Comparison of ENCODE assay signal across 18 mouse cellular contexts in the genomic region with DNA sequence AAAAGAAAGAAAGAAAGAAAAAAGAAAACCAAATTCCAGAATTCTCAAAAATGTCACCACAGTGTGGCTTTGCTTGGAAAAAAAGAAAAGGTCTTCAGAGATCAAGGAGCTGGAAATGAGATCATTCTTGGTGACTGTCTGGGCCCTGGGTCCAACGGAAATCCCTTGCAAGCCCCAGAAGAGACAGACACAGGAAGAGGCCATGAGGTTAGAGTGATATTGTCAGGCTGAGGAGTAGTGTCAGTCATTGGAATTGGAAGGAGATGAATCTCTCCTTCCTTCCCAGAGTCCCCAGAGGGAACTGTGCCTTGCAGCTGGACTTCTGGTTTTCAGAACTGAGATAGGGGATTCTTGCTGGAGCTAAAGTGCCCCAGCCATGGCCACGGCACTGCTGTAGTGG. TPM values are rescaled to one million over a fixed set of nuclear protein-coding genes. Genes with fewer than 3 reads are reported as not detected.
A peak's percentile ranks its signal among the peaks of the same experiment; 100 is the strongest.
DNase-seq lines count a peak whose midpoint lies in the region; ATAC-seq and TF ChIP-seq lines count a peak whose summit lies in the region.
"Had no signal": no experiment of that assay in that cellular context is flagged by ENCODE, and none has a peak within 500 bp of the region (broad histone marks: within the 10 kb centered on the region; RNA-seq: fewer than 3 reads in every experiment).

No protein-coding gene starts in this region.

- no peaks in the 10 kb centered on the region for H3K36me3 ChIP-seq in heart, embryonic 13.5 days
- no peaks in the 10 kb centered on the region for H3K36me3 ChIP-seq in liver, adult 2 months (ENCODE audit: control insufficient read depth, insufficient read depth, low read length)
- H3K36me3 ChIP-seq: hindbrain, embryonic 12.5 days; liver, embryonic 15.5 days; midbrain, embryonic 15.5 days; neural tube, embryonic 12.5 days had no signal

- WGBS in heart, embryonic 13.5 days, result 49% methylated on average over 2 of the region's 2 CpGs
- 72% methylated on average over 2 of the region's 2 CpGs for WGBS in liver, adult 2 months

- peaks cover 35% of the 10 kb centered on the region; the same call in 1 of the 2 replicates for H3K27me3 ChIP-seq in heart, embryonic 13.5 days (replicated peaks)
- H3K27me3 ChIP-seq in liver, adult 2 months (ENCODE audit: control insufficient read depth, insufficient read depth, low read length), result no peaks in the 10 kb centered on the region
- H3K27me3 ChIP-seq: hindbrain, embryonic 12.5 days; liver, embryonic 15.5 days; midbrain, embryonic 15.5 days; neural tube, embryonic 12.5 days had no signal

- no peak overlapping the region for H3K4me3 ChIP-seq in heart, embryonic 13.5 days
- no peak overlapping the region for H3K4me3 ChIP-seq in liver, adult 2 months (ENCODE audit: insufficient read depth, low read depth, low read length)
- H3K4me3 ChIP-seq: hindbrain, embryonic 12.5 days; liver, embryonic 15.5 days; midbrain, embryonic 15.5 days; neural tube, embryonic 12.5 days had no signal

- H3K4me1 ChIP-seq in heart, embryonic 13.5 days, result peaks cover 37% of the 10 kb centered on the region
- H3K4me1 ChIP-seq in liver, adult 2 months (ENCODE audit: control insufficient read depth, insufficient read depth, low read length), result peaks cover 4% of the 10 kb centered on the region

- H3K4me2 ChIP-seq in heart, embryonic 13.5 days, result no peak overlapping the region
- H3K4me2 ChIP-seq: hindbrain, embryonic 12.5 days; liver, embryonic 15.5 days; midbrain, embryonic 15.5 days; neural tube, embryonic 12.5 days had no signal

- H3K27ac ChIP-seq in heart, embryonic 13.5 days (replicated peaks), result peak overlapping the region; percentile 66
- peak overlapping the region; percentile 73 for H3K27ac ChIP-seq in liver, adult 2 months (replicated peaks; ENCODE audit: insufficient read depth, low read depth, low read length)
- H3K27ac ChIP-seq: hindbrain, embryonic 12.5 days; liver, embryonic 15.5 days; midbrain, embryonic 15.5 days; neural tube, embryonic 12.5 days had no signal

- peaks cover 6% of the 10 kb centered on the region; the same call in 1 of the 2 replicates for H3K9me3 ChIP-seq in heart, embryonic 13.5 days
- H3K9me3 ChIP-seq: liver, embryonic 15.5 days; midbrain, embryonic 15.5 days; neural tube, embryonic 12.5 days had no signal

- TF ChIP-seq POLR2A in liver, adult 2 months (IDR thresholded peaks at IDR 0.05; ENCODE audit: extremely low read depth, insufficient read depth, low read length), result no peak

- no peak for TF ChIP-seq CTCF in liver, adult 2 months (IDR thresholded peaks at IDR 0.05; ENCODE audit: low read depth, low read length)

- DNase-seq in heart, postnatal 25 days (ENCODE audit: low spot score), result no peak
- DNase-seq in liver, adult 2 months (ENCODE audit: extremely low read depth, low read depth, low spot score), result peak; percentile 19
- no peak for DNase-seq in liver
- DNase-seq in CD4-positive helper T cell, adult 2 months (ENCODE audit: low read depth, low spot score), result peak; percentile 41
- DNase-seq in induced T-regulatory cell, adult 2 months (ENCODE audit: low read depth), result peak; percentile 66
- DNase-seq in adrenal gland, postnatal 25 days, result no peak
- DNase-seq: cerebellum, adult 18-20 months; gastrocnemius, postnatal 25 days; kidney, adult 8-10 months; layer of hippocampus, adult 9-11 months had no signal

- intact Hi-C loops in heart, postnatal 25 days (cut with DNase I), result no loop called here

- no peak for ATAC-seq in heart, embryonic 13.5 days (ENCODE audit: extremely low read depth, insufficient number of reproducible peaks, low FRiP score, low TSS enrichment)
- no peak for ATAC-seq in cerebellum, adult (ENCODE audit: insufficient number of reproducible peaks, low FRiP score, low TSS enrichment)
- ATAC-seq: activated CD4-positive, CD25-positive, alpha-beta regulatory T cell, adult 4 months; midbrain, embryonic 15.5 days had no signal

- no peaks in the 10 kb centered on the region for H3K79me2 ChIP-seq in liver, adult 2 months (ENCODE audit: control insufficient read depth, insufficient read depth, low read length)

- no peak overlapping the region for H3K9ac ChIP-seq in heart, embryonic 13.5 days
- H3K9ac ChIP-seq in liver, adult 2 months (ENCODE audit: low read depth, low read length), result no peak overlapping the region
- H3K9ac ChIP-seq: hindbrain, embryonic 12.5 days; liver, embryonic 15.5 days; midbrain, embryonic 15.5 days; neural tube, embryonic 12.5 days had no signal

RNA-seq across cellular contexts. Expression of gene Emc8, which starts 31.2 kb away (rescaled TPM):
- polyA plus RNA-seq in heart, embryonic 13.5 days (2015; fragmentation: Nextera tagmentation; extraction: Ambion mirVana), result 164 and 174 TPM in 2 replicates
- total RNA-seq in heart, postnatal 25 days (2021), result 10 to 100 TPM; 45.6 to 46.9 TPM
- total RNA-seq in liver, adult 2 months (2014; rRNA removed), result 6.7 and 11.9 TPM in 2 replicates
- 47.8 and 53.3 TPM in 2 replicates for polyA plus RNA-seq in liver, adult 2 months (2012; rRNA removed)
- 84.6 and 90.1 TPM in 2 replicates for total RNA-seq in adrenal gland, postnatal 25 days (2021)

RNA-seq across cellular contexts. Expression of gene Cox4i1, which starts 31.5 kb away (rescaled TPM):
- polyA plus RNA-seq in heart, embryonic 13.5 days (2015; fragmentation: Nextera tagmentation; extraction: Ambion mirVana), result 1,738 and 2,034 TPM in 2 replicates
- 1,000 to 10,000 TPM; 4,549 to 4,664 TPM for total RNA-seq in heart, postnatal 25 days (2021)
- 706 and 858 TPM in 2 replicates for total RNA-seq in liver, adult 2 months (2014; rRNA removed)
- polyA plus RNA-seq in liver, adult 2 months (2012; rRNA removed), result 1,059 and 1,162 TPM in 2 replicates
- total RNA-seq in adrenal gland, postnatal 25 days (2021), result 1,243 and 1,285 TPM in 2 replicates

RNA-seq across cellular contexts. Expression of gene Gm27021, which starts 31.7 kb away (rescaled TPM):
- 2.0 and 2.3 TPM in 2 replicates for polyA plus RNA-seq in heart, embryonic 13.5 days (2015; fragmentation: Nextera tagmentation; extraction: Ambion mirVana)
- not detected for total RNA-seq in heart, postnatal 25 days (2021)
- 1.4 TPM in 1 of 2 replicates, not detected in the other for total RNA-seq in liver, adult 2 months (2014; rRNA removed)
- polyA plus RNA-seq in liver, adult 2 months (2012; rRNA removed), result not detected in 2 replicates
- total RNA-seq in adrenal gland, postnatal 25 days (2021), result not detected in 2 replicates
- total RNA-seq: common myeloid progenitor, adult 5-6 weeks; gastrocnemius, postnatal 25 days had no signal
- polyA plus RNA-seq: activated CD4-positive, CD25-positive, alpha-beta regulatory T cell, adult 4 months had no signal

RNA-seq across cellular contexts. Expression of gene Irf8, which starts 36.6 kb away (rescaled TPM):
- 7.1 and 7.9 TPM in 2 replicates for polyA plus RNA-seq in heart, embryonic 13.5 days (2015; fragmentation: Nextera tagmentation; extraction: Ambion mirVana)
- total RNA-seq in heart, postnatal 25 days (2021), result 1 to 10 TPM; 3.2 to 4.5 TPM
- total RNA-seq in liver, adult 2 months (2014; rRNA removed), result 5.5 and 7.6 TPM in 2 replicates
- polyA plus RNA-seq in liver, adult 2 months (2012; rRNA removed), result 3.3 and 7.0 TPM in 2 replicates
- 26.9 and 51.2 TPM in 2 replicates for total RNA-seq in adrenal gland, postnatal 25 days (2021)

RNA-seq across cellular contexts. Expression of gene 1190005I06Rik, which starts 52.1 kb away (rescaled TPM):
- polyA plus RNA-seq in heart, embryonic 13.5 days (2015; fragmentation: Nextera tagmentation; extraction: Ambion mirVana), result 3.3 and 3.6 TPM in 2 replicates
- 1 to 10 TPM; 2.3 to 3.4 TPM for total RNA-seq in heart, postnatal 25 days (2021)
- total RNA-seq in liver, adult 2 months (2014; rRNA removed), result 12.0 and 21.2 TPM in 2 replicates
- polyA plus RNA-seq in liver, adult 2 months (2012; rRNA removed), result 11.9 and 15.3 TPM in 2 replicates
- total RNA-seq in adrenal gland, postnatal 25 days (2021), result 11.3 and 12.3 TPM in 2 replicates
- polyA plus RNA-seq: activated CD4-positive, CD25-positive, alpha-beta regulatory T cell, adult 4 months had no signal

Comparison
In these comparisons a context has a peak if more than half of its experiments do, and no peak if none do; other contexts are left out.
1. DNase-seq: peak in liver, adult 2 months (single experiment), CD4-positive helper T cell, adult 2 months (single experiment) and induced T-regulatory cell, adult 2 months (single experiment); none in heart, postnatal 25 days (single experiment), liver (single experiment) and adrenal gland, postnatal 25 days (single experiment).